In the genomic region with DNA sequence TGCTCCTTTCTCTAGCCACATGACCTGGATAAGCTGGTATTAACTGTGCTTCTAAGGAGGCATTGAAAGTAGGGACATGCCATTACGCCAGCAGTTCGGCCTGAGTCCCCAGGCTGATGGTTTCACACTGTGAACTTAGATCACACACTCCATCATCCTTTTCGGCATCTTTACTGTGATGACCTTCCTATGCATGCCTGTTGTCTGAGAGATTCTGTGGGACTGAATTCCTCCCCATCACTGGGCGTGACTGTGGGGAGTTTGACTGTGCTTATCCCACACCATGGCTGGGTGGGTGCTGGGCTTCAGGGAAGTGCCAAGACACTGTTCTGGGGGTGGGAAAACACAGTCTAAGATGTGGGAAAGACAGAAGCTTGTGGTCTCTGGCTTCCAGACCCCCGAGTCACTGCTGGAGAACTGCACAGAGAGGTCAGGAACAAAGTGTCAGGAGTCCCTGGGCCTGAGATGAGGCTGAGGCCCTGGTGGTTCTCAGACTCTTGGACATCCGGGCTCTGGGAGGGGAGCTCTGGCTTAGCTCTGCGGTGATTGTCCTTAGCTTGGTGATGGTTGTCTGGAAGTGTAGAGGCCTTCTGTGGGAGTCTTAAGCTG, we compare ENCODE assay signal across 18 mouse cellular contexts.
A peak's percentile ranks its signal among the peaks of the same experiment; 100 is the strongest.
DNase-seq lines count a peak whose midpoint lies in the region; ATAC-seq and TF ChIP-seq lines count a peak whose summit lies in the region.
"Had no signal": no experiment of that assay in that cellular context is flagged by ENCODE, and none has a peak within 500 bp of the region (broad histone marks: within the 10 kb centered on the region; RNA-seq: fewer than 3 reads in every experiment).

No protein-coding gene starts in this region.

- ATAC-seq in heart, embryonic 11.5 days (replicated peaks; ENCODE audit: insufficient number of reproducible peaks, low FRiP score, low TSS enrichment), result no peak
- peak; percentile 50 for ATAC-seq in kidney, postnatal 0 days (replicated peaks; ENCODE audit: low FRiP score, low read depth)
- no peak for ATAC-seq in midbrain, embryonic 14.5 days (ENCODE audit: low FRiP score, low TSS enrichment)
- ATAC-seq: intestine, embryonic 15.5 days had no signal

- no peak overlapping the region for H3K9ac ChIP-seq in heart, embryonic 11.5 days (ENCODE audit: low read depth, low read length)
- H3K9ac ChIP-seq in kidney, postnatal 0 days (ENCODE audit: low read depth, low read length), result no peak overlapping the region
- H3K9ac ChIP-seq in midbrain, embryonic 14.5 days (replicated peaks; ENCODE audit: low read length), result no peak overlapping the region
- H3K9ac ChIP-seq: embryonic facial prominence, embryonic 12.5 days; heart, embryonic 13.5 days; intestine, embryonic 15.5 days had no signal

- H3K4me1 ChIP-seq in heart, embryonic 11.5 days (ENCODE audit: control insufficient read depth, insufficient read depth, low read length), result no peaks in the 10 kb centered on the region; the same call in 1 of the 2 replicates
- peaks cover 5% of the 10 kb centered on the region; the same call in 1 of the 2 replicates for H3K4me1 ChIP-seq in kidney, postnatal 0 days (replicated peaks; ENCODE audit: insufficient read depth, low read length)
- H3K4me1 ChIP-seq in midbrain, embryonic 14.5 days (ENCODE audit: control insufficient read depth, insufficient read depth, low read length), result peaks cover 14% of the 10 kb centered on the region
- H3K4me1 ChIP-seq: embryonic facial prominence, embryonic 12.5 days; intestine, embryonic 15.5 days had no signal

- no peak overlapping the region for H3K4me2 ChIP-seq in heart, embryonic 11.5 days
- H3K4me2 ChIP-seq in kidney, postnatal 0 days (ENCODE audit: low read length), result no peak overlapping the region
- no peak overlapping the region for H3K4me2 ChIP-seq in midbrain, embryonic 14.5 days (ENCODE audit: low read length)
- H3K4me2 ChIP-seq: embryonic facial prominence, embryonic 12.5 days; heart, embryonic 13.5 days; intestine, embryonic 15.5 days had no signal

- no peaks in the 10 kb centered on the region for H3K27me3 ChIP-seq in heart, embryonic 11.5 days (ENCODE audit: control insufficient read depth, insufficient read depth, low read length)
- H3K27me3 ChIP-seq in kidney, postnatal 0 days (ENCODE audit: insufficient read depth, low read length), result no peaks in the 10 kb centered on the region
- H3K27me3 ChIP-seq in midbrain, embryonic 14.5 days (ENCODE audit: control insufficient read depth, insufficient read depth, low read length), result no peaks in the 10 kb centered on the region
- H3K27me3 ChIP-seq: heart, embryonic 13.5 days; intestine, embryonic 15.5 days had no signal

- no peak for TF ChIP-seq CTCF in kidney, postnatal 0 days (IDR thresholded peaks at IDR 0.05; ENCODE audit: low read depth)

- no peaks in the 10 kb centered on the region for H3K9me3 ChIP-seq in heart, embryonic 11.5 days (replicated peaks; ENCODE audit: control insufficient read depth, low read length)
- no peaks in the 10 kb centered on the region for H3K9me3 ChIP-seq in kidney, postnatal 0 days (replicated peaks; ENCODE audit: low read length)
- no peaks in the 10 kb centered on the region for H3K9me3 ChIP-seq in midbrain, embryonic 14.5 days (ENCODE audit: control insufficient read depth, low read length)
- H3K9me3 ChIP-seq: embryonic facial prominence, embryonic 12.5 days; heart, embryonic 13.5 days; intestine, embryonic 15.5 days had no signal

- no peak overlapping the region for H3K27ac ChIP-seq in heart, embryonic 11.5 days (ENCODE audit: low read depth, low read length)
- H3K27ac ChIP-seq in kidney, postnatal 0 days, result peak overlapping the region; percentile 25; the same call in 1 of the 2 replicates
- peak overlapping the region; percentile 41; the same call in 1 of the 2 replicates for H3K27ac ChIP-seq in midbrain, embryonic 14.5 days (replicated peaks; ENCODE audit: low read depth, low read length)
- H3K27ac ChIP-seq: embryonic facial prominence, embryonic 12.5 days; heart, embryonic 13.5 days; intestine, embryonic 15.5 days had no signal

- H3K4me3 ChIP-seq in heart, embryonic 11.5 days (ENCODE audit: low read depth, low read length), result no peak overlapping the region
- H3K4me3 ChIP-seq in kidney, postnatal 0 days (replicated peaks; ENCODE audit: low read depth, low read length), result no peak overlapping the region
- no peak overlapping the region for H3K4me3 ChIP-seq in midbrain, embryonic 14.5 days (replicated peaks; ENCODE audit: low read depth, low read length)
- H3K4me3 ChIP-seq: embryonic facial prominence, embryonic 12.5 days; heart, embryonic 13.5 days; intestine, embryonic 15.5 days had no signal

- 76% methylated on average over 7 of the region's 7 CpGs for WGBS in heart, embryonic 11.5 days (ENCODE audit: insufficient replicate concordance)
- 49% methylated on average over 7 of the region's 7 CpGs for WGBS in kidney, postnatal 0 days
- WGBS in midbrain, embryonic 14.5 days, result 14% methylated on average over 7 of the region's 7 CpGs

- no peaks in the 10 kb centered on the region for H3K36me3 ChIP-seq in heart, embryonic 11.5 days (ENCODE audit: control insufficient read depth, insufficient read depth, low read length)
- H3K36me3 ChIP-seq in kidney, postnatal 0 days (ENCODE audit: insufficient read depth, low read length), result no peaks in the 10 kb centered on the region
- H3K36me3 ChIP-seq in midbrain, embryonic 14.5 days (ENCODE audit: control insufficient read depth, insufficient read depth, low read length), result no peaks in the 10 kb centered on the region
- H3K36me3 ChIP-seq: embryonic facial prominence, embryonic 12.5 days; G1E; heart, embryonic 13.5 days; intestine, embryonic 15.5 days had no signal

- peak; percentile 77 for DNase-seq in heart, adult 11 months
- DNase-seq in kidney, postnatal 0 days (ENCODE audit: low spot score), result peak; percentile 52
- DNase-seq in kidney, postnatal 14 days, result no peak
- peak; percentile 34 for DNase-seq in mesoderm, embryonic 11.5 days (ENCODE audit: low read depth, low spot score)
- no peak for DNase-seq in midbrain, embryonic 14.5 days
- DNase-seq in lung, postnatal 25 days (ENCODE audit: low spot score), result no peak
- DNase-seq: adrenal gland, adult 2 months; cerebellum, postnatal 10 days; heart, postnatal 4 days; lung, adult 18-20 months; lung, postnatal 36 days; right cerebral cortex, postnatal 25 days; thymus, postnatal 14 days had no signal

Comparison
In these comparisons a context has a peak if more than half of its experiments do, and no peak if none do; other contexts are left out.
1. DNase-seq: peak in heart, adult 11 months (single experiment), kidney, postnatal 0 days (single experiment) and mesoderm, embryonic 11.5 days (single experiment); none in kidney, postnatal 14 days (single experiment), midbrain, embryonic 14.5 days (single experiment) and lung, postnatal 25 days (single experiment).